Mouse (Mus musculus): ENCODE data around the gene Tgfbr3. TPM values are rescaled to one million over a fixed set of nuclear protein-coding genes. Genes with fewer than 3 reads are reported as not detected.

Gene Tgfbr3
- polyA plus RNA-seq, 1 experiment from 2014 or later: 7.8 TPM

GRCm38 (mm10) chr5:107167373-107167772 is 122.1 kb downstream of the Tgfbr3 start:
- DNase-seq (ENCODE audit: low spot score, missing footprints) (no peak), ATAC-seq (ENCODE audit: low FRiP score) (no peak)
- Histone ChIP-seq H3K9me3 (ENCODE audit: control insufficient read depth, low read length) (no peaks in the 10 kb centered on the region), H3K4me2 (no peak overlapping the region), H3K36me3 (ENCODE audit: control insufficient read depth, insufficient read depth, low read length) (no peaks in the 10 kb centered on the region), H3K27ac (ENCODE audit: low read depth, low read length) (no peak overlapping the region), H3K27me3 (ENCODE audit: control insufficient read depth, insufficient read depth, low read length) (no peaks in the 10 kb centered on the region), H3K4me3 (ENCODE audit: low read depth, low read length) (no peak overlapping the region), H3K9ac (ENCODE audit: low read length) (no peak overlapping the region), H3K4me1 (ENCODE audit: control insufficient read depth, insufficient read depth, low read length) (peaks cover 3% of the 10 kb centered on the region; the same call in 1 of the 2 replicates)
- 69% methylated on average over 12 of the region's 12 CpGs for WGBS

- H3K9me3 ChIP-seq (ENCODE audit: control insufficient read depth, low read length): no peaks in the 10 kb centered on the region
- peaks cover 3% of the 10 kb centered on the region; the same call in 1 of the 2 replicates for H3K4me1 ChIP-seq (ENCODE audit: control insufficient read depth, insufficient read depth, low read length)
- 59% methylated on average over 11 of the region's 11 CpGs for WGBS
- ATAC-seq (ENCODE audit: low FRiP score) (no peak), DNase-seq (ENCODE audit: low spot score, missing footprints) (no peak)
- H3K9ac ChIP-seq (ENCODE audit: low read length): no peak overlapping the region
- H3K27ac ChIP-seq (ENCODE audit: low read depth, low read length): no peak overlapping the region
- no peak overlapping the region for H3K4me3 ChIP-seq (ENCODE audit: low read depth, low read length)
- no peaks in the 10 kb centered on the region for H3K27me3 ChIP-seq (ENCODE audit: control insufficient read depth, insufficient read depth, low read length)
- no peak overlapping the region for H3K4me2 ChIP-seq
- no peaks in the 10 kb centered on the region for H3K36me3 ChIP-seq (ENCODE audit: control insufficient read depth, insufficient read depth, low read length)
These were observed 122.6 kb downstream of the Tgfbr3 start for GRCm38 (mm10) chr5:107166659-107167370.

GRCm38 (mm10) chr5:107165734-107166133 is 123.7 kb downstream of the Tgfbr3 start:
- Histone ChIP-seq H3K4me3 (ENCODE audit: low read depth, low read length) (no peak overlapping the region), H3K4me1 (ENCODE audit: control insufficient read depth, insufficient read depth, low read length) (peaks cover 3% of the 10 kb centered on the region; the same call in 1 of the 2 replicates), H3K4me2 (no peak overlapping the region), H3K9me3 (ENCODE audit: control insufficient read depth, low read length) (no peaks in the 10 kb centered on the region), H3K36me3 (ENCODE audit: control insufficient read depth, insufficient read depth, low read length) (no peaks in the 10 kb centered on the region), H3K27me3 (ENCODE audit: control insufficient read depth, insufficient read depth, low read length) (no peaks in the 10 kb centered on the region), H3K9ac (ENCODE audit: low read length) (no peak overlapping the region), H3K27ac (ENCODE audit: low read depth, low read length) (no peak overlapping the region)
- DNase-seq (ENCODE audit: low spot score, missing footprints) (no peak), ATAC-seq (ENCODE audit: low FRiP score) (no peak)
- 77% methylated on average over 7 of the region's 7 CpGs for WGBS

- ATAC-seq (ENCODE audit: low FRiP score): no peak
- Histone ChIP-seq H3K9ac (ENCODE audit: low read length) (no peak overlapping the region), H3K4me3 (ENCODE audit: low read depth, low read length) (no peak overlapping the region), H3K36me3 (ENCODE audit: control insufficient read depth, insufficient read depth, low read length) (no peaks in the 10 kb centered on the region), H3K27ac (ENCODE audit: low read depth, low read length) (no peak overlapping the region), H3K4me2 (no peak overlapping the region), H3K27me3 (ENCODE audit: control insufficient read depth, insufficient read depth, low read length) (no peaks in the 10 kb centered on the region), H3K4me1 (ENCODE audit: control insufficient read depth, insufficient read depth, low read length) (peaks cover 3% of the 10 kb centered on the region; the same call in 1 of the 2 replicates), H3K9me3 (ENCODE audit: control insufficient read depth, low read length) (no peaks in the 10 kb centered on the region)
- no peak for DNase-seq (ENCODE audit: low spot score, missing footprints)
- 86% methylated on average over 5 of the region's 5 CpGs for WGBS
These were observed 124.2 kb downstream of the Tgfbr3 start for GRCm38 (mm10) chr5:107165271-107165670.

GRCm38 (mm10) chr5:107164856-107165255 is 124.6 kb downstream of the Tgfbr3 start:
- WGBS: 91% methylated on average over 4 of the region's 4 CpGs
- ATAC-seq (ENCODE audit: low FRiP score) (no peak), DNase-seq (ENCODE audit: low spot score, missing footprints) (no peak)

GRCm38 (mm10) chr5:107164146-107164545 is 125.3 kb downstream of the Tgfbr3 start:
- H3K27me3 ChIP-seq (ENCODE audit: control insufficient read depth, insufficient read depth, low read length): no peaks in the 10 kb centered on the region
- no peak for DNase-seq (ENCODE audit: low spot score, missing footprints)
- 92% methylated on average over 4 of the region's 4 CpGs for WGBS
- ATAC-seq (ENCODE audit: low FRiP score): no peak
- no peak overlapping the region for H3K27ac ChIP-seq (ENCODE audit: low read depth, low read length)
- peaks cover 3% of the 10 kb centered on the region; the same call in 1 of the 2 replicates for H3K4me1 ChIP-seq (ENCODE audit: control insufficient read depth, insufficient read depth, low read length)
- no peak overlapping the region for H3K4me3 ChIP-seq (ENCODE audit: low read depth, low read length)
- H3K36me3 ChIP-seq (ENCODE audit: control insufficient read depth, insufficient read depth, low read length): no peaks in the 10 kb centered on the region
- no peak overlapping the region for H3K9ac ChIP-seq (ENCODE audit: low read length)
- H3K9me3 ChIP-seq (ENCODE audit: control insufficient read depth, low read length): no peaks in the 10 kb centered on the region
- no peak overlapping the region for H3K4me2 ChIP-seq

More at GRCm38 (mm10) chr5:107164856-107165255, 124.6 kb downstream of the Tgfbr3 start:
- Histone ChIP-seq H3K27ac (ENCODE audit: low read depth, low read length) (no peak overlapping the region), H3K36me3 (ENCODE audit: control insufficient read depth, insufficient read depth, low read length) (no peaks in the 10 kb centered on the region), H3K4me1 (ENCODE audit: control insufficient read depth, insufficient read depth, low read length) (peaks cover 3% of the 10 kb centered on the region; the same call in 1 of the 2 replicates), H3K27me3 (ENCODE audit: control insufficient read depth, insufficient read depth, low read length) (no peaks in the 10 kb centered on the region), H3K9ac (ENCODE audit: low read length) (no peak overlapping the region), H3K4me3 (ENCODE audit: low read depth, low read length) (no peak overlapping the region), H3K4me2 (no peak overlapping the region), H3K9me3 (ENCODE audit: control insufficient read depth, low read length) (no peaks in the 10 kb centered on the region)

- H3K4me1 ChIP-seq (ENCODE audit: control insufficient read depth, insufficient read depth, low read length): peaks cover 7% of the 10 kb centered on the region
- no peak for ATAC-seq (ENCODE audit: low FRiP score)
- no peaks in the 10 kb centered on the region for H3K36me3 ChIP-seq (ENCODE audit: control insufficient read depth, insufficient read depth, low read length)
These were observed 126.1 kb downstream of the Tgfbr3 start for GRCm38 (mm10) chr5:107163336-107163735.

GRCm38 (mm10) chr5:107162812-107163211 is 126.6 kb downstream of the Tgfbr3 start:
- no peak for DNase-seq (ENCODE audit: low spot score, missing footprints)
- H3K4me2 ChIP-seq: no peak overlapping the region
- no peaks in the 10 kb centered on the region for H3K36me3 ChIP-seq (ENCODE audit: control insufficient read depth, insufficient read depth, low read length)
- peaks cover 7% of the 10 kb centered on the region for H3K4me1 ChIP-seq (ENCODE audit: control insufficient read depth, insufficient read depth, low read length)
- no peaks in the 10 kb centered on the region for H3K9me3 ChIP-seq (ENCODE audit: control insufficient read depth, low read length)
- no peak overlapping the region for H3K27ac ChIP-seq (ENCODE audit: low read depth, low read length)
- no peak overlapping the region for H3K9ac ChIP-seq (ENCODE audit: low read length)
- H3K4me3 ChIP-seq (ENCODE audit: low read depth, low read length): no peak overlapping the region
- H3K27me3 ChIP-seq (ENCODE audit: control insufficient read depth, insufficient read depth, low read length): no peaks in the 10 kb centered on the region
- no peak for ATAC-seq (ENCODE audit: low FRiP score)
- WGBS: 88% methylated on average over 6 of the region's 6 CpGs

More at GRCm38 (mm10) chr5:107163336-107163735, 126.1 kb downstream of the Tgfbr3 start:
- Histone ChIP-seq H3K4me2 (no peak overlapping the region), H3K4me3 (ENCODE audit: low read depth, low read length) (no peak overlapping the region), H3K27ac (ENCODE audit: low read depth, low read length) (no peak overlapping the region), H3K9ac (ENCODE audit: low read length) (no peak overlapping the region), H3K9me3 (ENCODE audit: control insufficient read depth, low read length) (no peaks in the 10 kb centered on the region), H3K27me3 (ENCODE audit: control insufficient read depth, insufficient read depth, low read length) (no peaks in the 10 kb centered on the region)
- no peak for DNase-seq (ENCODE audit: low spot score, missing footprints)

GRCm38 (mm10) chr5:107162319-107162718 is 127.1 kb downstream of the Tgfbr3 start:
- Histone ChIP-seq H3K9ac (ENCODE audit: low read length) (no peak overlapping the region), H3K4me1 (ENCODE audit: control insufficient read depth, insufficient read depth, low read length) (peaks cover 7% of the 10 kb centered on the region), H3K4me2 (no peak overlapping the region), H3K9me3 (ENCODE audit: control insufficient read depth, low read length) (no peaks in the 10 kb centered on the region), H3K36me3 (ENCODE audit: control insufficient read depth, insufficient read depth, low read length) (no peaks in the 10 kb centered on the region), H3K27me3 (ENCODE audit: control insufficient read depth, insufficient read depth, low read length) (no peaks in the 10 kb centered on the region), H3K4me3 (ENCODE audit: low read depth, low read length) (no peak overlapping the region), H3K27ac (ENCODE audit: low read depth, low read length) (no peak overlapping the region)
- no peak for ATAC-seq (ENCODE audit: low FRiP score)
- 95% methylated on average over 4 of the region's 4 CpGs for WGBS
- DNase-seq (ENCODE audit: low spot score, missing footprints): peak; percentile 56
